Mouse (Mus musculus): ENCODE results near the gene Fat3.

- TF ChIP-seq POLR2A (IDR thresholded peaks at IDR 0.05; ENCODE audit: low read depth, low read length) (no peak), CTCF (conservative IDR thresholded peaks at IDR 0.05; ENCODE audit: insufficient read depth, insufficient read length, low read depth, low read length) (no peak)
Observed at GRCm38 (mm10) chr9:15992158-15992846, 508.8 kb downstream of the Fat3 start.

Measured in kidney, adult 2 months (tissue).